Mouse (Mus musculus): Measurements from ENCODE around the gene Tmc2.

DNA sequence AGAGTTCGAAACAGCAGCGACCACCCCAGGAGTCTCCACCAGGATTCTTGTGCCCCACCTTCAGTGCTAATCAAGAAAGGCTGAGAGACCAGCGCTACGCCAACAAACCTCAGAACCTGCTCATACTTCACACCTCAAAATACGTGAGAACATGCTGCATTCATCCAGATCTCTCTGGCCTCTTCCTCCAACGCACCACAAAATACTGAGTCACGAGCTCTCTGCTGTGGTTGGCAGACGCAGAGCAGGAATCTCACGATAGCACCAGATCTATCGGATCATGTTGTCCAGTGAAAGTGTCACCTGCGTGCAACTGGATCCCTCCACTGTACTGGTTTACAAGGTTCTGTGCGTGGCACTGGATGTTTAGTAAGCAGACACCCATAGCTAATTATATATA is 6.6 kb upstream of the Tmc2 start:
- no peak for TF ChIP-seq CTCF (IDR thresholded peaks at IDR 0.05; ENCODE audit: borderline replicate concordance, insufficient read depth, low read depth, low read length)
- no peak for TF ChIP-seq POLR2A (IDR thresholded peaks at IDR 0.05; ENCODE audit: borderline replicate concordance, insufficient read depth, low read length)

Data from cerebellum, adult 2 months (tissue).